Mouse (Mus musculus) heart, embryonic 12.5 days (tissue): ENCODE results near the gene Wrap53. TPM values are rescaled to one million over a fixed set of nuclear protein-coding genes. Genes with fewer than 3 reads are reported as not detected.

ENCODE experiments used
- ATAC-seq: fragments of 200-750 bp; cut with Nextera tagmentation; 2 replicates; pipeline ENCODE4 v1.8.0; 2017; ENCODE audit warnings: moderate TSS enrichment, moderate library complexity; ENCODE audit not compliant: insufficient number of reproducible peaks, low FRiP score
- H3K27ac ChIP-seq: fragments of 300-500 bp; sonication (generic); 2 replicates; pipeline ENCODE4 v1.5.1; 2016; ENCODE audit warnings: mild to moderate bottlenecking, moderate library complexity; ENCODE audit not compliant: poor library complexity, severe bottlenecking
- H3K27me3 ChIP-seq: fragments of 300-500 bp; sonication (generic); replicated peaks from 2 replicates; pipeline ENCODE4 v1.6.1; 2016; ENCODE audit warnings: mild to moderate bottlenecking, moderate library complexity
- H3K36me3 ChIP-seq: fragments of 300-500 bp; sonication (generic); 2 replicates; pipeline ENCODE4 v1.6.1; 2016; ENCODE audit warnings: mild to moderate bottlenecking, moderate library complexity
- H3K4me1 ChIP-seq: fragments of 300-500 bp; sonication (generic); replicated peaks from 2 replicates; pipeline ENCODE4 v1.6.1; 2016; ENCODE audit warnings: mild to moderate bottlenecking
- H3K4me2 ChIP-seq: fragments of 300-500 bp; sonication (generic); 2 replicates; pipeline ENCODE4 v1.6.1; 2016; ENCODE audit warnings: mild to moderate bottlenecking, moderate library complexity
- H3K4me3 ChIP-seq: fragments of 300-500 bp; sonication (generic); 2 replicates; pipeline ENCODE4 v1.5.1; 2016; ENCODE audit warnings: mild to moderate bottlenecking
- H3K9ac ChIP-seq: fragments of 300-500 bp; sonication (generic); 2 replicates; pipeline ENCODE4 v1.6.1; 2016; ENCODE audit warnings: mild to moderate bottlenecking, moderate library complexity
- H3K9me3 ChIP-seq: fragments of 300-500 bp; sonication (generic); replicated peaks from 2 replicates; pipeline ENCODE4 v1.6.1; 2016; ENCODE audit warnings: mild to moderate bottlenecking, moderate library complexity
- WGBS: fragments of 180-500 bp; shearing (Covaris S2); methylation state at CpG from one replicate; pipeline ENCODE4 v1.1.7; 2016; 5-methylcytosine and 5-hydroxymethylcytosine counted together
- polyA plus RNA-seq: library from polyadenylated mRNA; unstranded; fragments of >200 nt; fragmentation: Nextera tagmentation; extraction: Ambion mirVana; gene quantifications from 2 replicates; pipeline ENCODE4 v1.2.1, GENCODE M21; 2016

The Wrap53 gene
- polyA plus RNA-seq, 1 experiment from 2014 or later = 18.7 TPM

GRCm38 (mm10) chr11:69584008-69584407, 4.0 kb upstream of the Wrap53 start:
- H3K27ac ChIP-seq = no peak overlapping the region
- H3K9ac ChIP-seq = no peak overlapping the region
- ATAC-seq = no peak
- H3K4me3 ChIP-seq = no peak overlapping the region
- H3K4me1 ChIP-seq = peaks cover 27% of the 10 kb centered on the region
- H3K36me3 ChIP-seq = peaks cover 29% of the 10 kb centered on the region
- H3K4me2 ChIP-seq = no peak overlapping the region
- WGBS = 80% methylated on average over 7 of the region's 7 CpGs
- no peaks in the 10 kb centered on the region for H3K9me3 ChIP-seq
- H3K27me3 ChIP-seq = no peaks in the 10 kb centered on the region

GRCm38 (mm10) chr11:69582230-69582805, 2.3 kb upstream of the Wrap53 start:
- Histone ChIP-seq H3K27ac (no peak overlapping the region; the same call in 1 of the 2 replicates), H3K4me1 (peaks cover 39% of the 10 kb centered on the region), H3K9ac (peak overlapping the region; percentile 63), H3K36me3 (peaks cover 12% of the 10 kb centered on the region), H3K4me3 (peak overlapping the region; percentile 92), H3K4me2 (peak overlapping the region; percentile 92), H3K27me3 (no peaks in the 10 kb centered on the region), H3K9me3 (no peaks in the 10 kb centered on the region)
- no peak for ATAC-seq
- WGBS = 58% methylated on average over 9 of the region's 9 CpGs

- Histone ChIP-seq H3K27me3 (no peaks in the 10 kb centered on the region), H3K4me3 (peak overlapping the region; percentile 92), H3K27ac (peak overlapping the region; percentile 95), H3K4me2 (peak overlapping the region; percentile 92), H3K9me3 (no peaks in the 10 kb centered on the region), H3K4me1 (peaks cover 44% of the 10 kb centered on the region), H3K9ac (peak overlapping the region; percentile 95), H3K36me3 (peaks cover 7% of the 10 kb centered on the region)
- no peak for ATAC-seq
- 1% methylated on average over 8 of the region's 8 CpGs for WGBS
Measured at GRCm38 (mm10) chr11:69581814-69582213, 1.8 kb upstream of the Wrap53 start.

DNA sequence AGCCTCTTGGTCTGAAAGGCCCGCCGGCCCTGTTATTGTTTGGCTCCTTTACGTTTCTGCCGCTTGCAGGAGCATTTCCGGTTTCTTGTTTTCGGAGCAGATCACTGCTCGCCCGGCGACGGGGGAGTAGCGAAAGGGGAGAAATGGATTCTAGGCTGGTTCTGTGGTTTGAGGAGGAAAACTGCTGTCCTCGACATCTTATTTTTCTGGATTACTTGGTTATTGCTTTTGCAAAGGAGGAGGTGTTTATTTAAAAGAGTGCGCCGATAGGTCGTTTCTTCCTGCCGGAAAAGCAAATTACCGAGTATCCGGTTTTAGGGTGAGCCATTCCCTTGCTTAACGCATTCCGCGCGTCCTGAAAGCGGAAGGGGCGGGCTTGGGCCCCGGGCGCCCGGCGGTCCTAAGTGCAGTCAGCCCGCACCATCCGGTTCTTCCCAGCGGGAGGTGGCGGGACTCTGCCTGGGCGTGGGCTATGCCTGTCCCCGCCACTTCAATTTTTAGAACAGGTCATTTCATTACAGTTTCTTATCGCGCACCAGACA, 1.2 kb upstream of the Wrap53 start:
- Histone ChIP-seq H3K9me3 (no peaks in the 10 kb centered on the region), H3K9ac (peak overlapping the region; percentile 95)

DNA sequence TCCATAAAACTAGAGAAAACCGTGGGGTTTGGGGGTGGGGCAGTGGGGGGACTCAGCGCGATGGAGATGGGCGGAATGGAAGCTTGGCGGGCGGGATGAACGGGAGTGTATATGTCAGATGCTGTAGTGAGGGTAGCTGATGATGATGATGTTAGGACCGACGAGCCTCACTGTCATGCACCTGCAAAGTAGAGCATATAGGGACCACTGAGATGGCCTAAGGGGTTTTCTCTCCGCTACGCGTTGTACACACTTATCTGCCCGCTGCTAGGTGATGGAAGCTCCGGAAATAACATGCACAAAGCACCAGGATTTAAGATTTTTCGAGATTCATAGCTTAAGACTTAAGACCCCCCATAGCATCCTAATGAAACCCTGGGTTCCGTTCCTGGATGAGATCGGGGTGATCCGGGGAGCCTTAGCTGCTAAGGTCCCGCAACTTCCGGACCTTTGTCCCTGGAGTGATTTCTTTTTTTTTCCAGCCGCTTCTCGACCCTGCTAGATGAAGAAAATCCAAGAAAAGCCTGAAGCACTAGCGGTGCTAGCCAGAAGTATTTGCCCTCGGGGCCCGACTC, 604 bp upstream of the Wrap53 start:
- H3K4me1 ChIP-seq = peaks cover 39% of the 10 kb centered on the region
- ATAC-seq = no peak
- under 1% methylated on average over 25 of the region's 25 CpGs for WGBS
- peak overlapping the region; percentile 95 for H3K27ac ChIP-seq
- no peaks in the 10 kb centered on the region for H3K9me3 ChIP-seq
- H3K4me3 ChIP-seq = peak overlapping the region; percentile 92
- peak overlapping the region; percentile 95 for H3K9ac ChIP-seq
- H3K4me2 ChIP-seq = peak overlapping the region; percentile 92
- H3K36me3 ChIP-seq = peaks cover 8% of the 10 kb centered on the region
- H3K27me3 ChIP-seq = no peaks in the 10 kb centered on the region

More for the DNA sequence above, 1.2 kb upstream of the Wrap53 start:
- no peaks in the 10 kb centered on the region for H3K27me3 ChIP-seq
- under 1% methylated on average over 36 of the region's 36 CpGs for WGBS
- H3K27ac ChIP-seq = peak overlapping the region; percentile 95
- ATAC-seq = peak; percentile 88
- peaks cover 44% of the 10 kb centered on the region for H3K4me1 ChIP-seq
- peaks cover 6% of the 10 kb centered on the region for H3K36me3 ChIP-seq
- H3K4me3 ChIP-seq = peak overlapping the region; percentile 92
- H3K4me2 ChIP-seq = peak overlapping the region; percentile 92

- no peaks in the 10 kb centered on the region for H3K27me3 ChIP-seq
- peak overlapping the region; percentile 92 for H3K4me2 ChIP-seq
- H3K27ac ChIP-seq = peak overlapping the region; percentile 95
- H3K9ac ChIP-seq = peak overlapping the region; percentile 95
- ATAC-seq = peak; percentile 84
- WGBS = 1% methylated on average over 39 of the region's 39 CpGs
- peaks cover 34% of the 10 kb centered on the region for H3K4me1 ChIP-seq
- peaks cover 16% of the 10 kb centered on the region for H3K36me3 ChIP-seq
- peak overlapping the region; percentile 92 for H3K4me3 ChIP-seq
- H3K9me3 ChIP-seq = no peaks in the 10 kb centered on the region
Measured at GRCm38 (mm10) chr11:69579128-69580017, 682 bp downstream of the Wrap53 start.

DNA sequence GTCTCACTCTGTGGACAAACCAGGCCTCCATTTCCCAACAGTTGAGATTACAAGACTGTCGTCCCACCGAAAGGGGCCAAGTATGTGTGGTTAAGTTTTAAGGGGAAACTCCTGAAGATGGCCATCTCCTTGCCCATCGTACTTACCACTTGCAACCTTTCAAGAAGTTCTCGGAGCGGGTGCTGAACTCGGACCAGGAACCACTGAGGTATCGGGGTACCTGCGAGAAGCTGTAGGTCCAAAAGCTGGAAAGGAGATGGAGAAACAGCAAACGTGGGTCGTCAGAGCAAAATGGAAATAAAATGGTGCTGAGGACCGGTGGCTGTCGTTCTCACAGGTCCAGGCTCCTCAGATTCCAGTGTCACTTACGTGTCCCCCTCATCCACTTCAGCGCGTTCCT, 1.8 kb downstream of the Wrap53 start:
- no peaks in the 10 kb centered on the region for H3K27me3 ChIP-seq
- no peak overlapping the region for H3K27ac ChIP-seq
- peaks cover 21% of the 10 kb centered on the region; the same call in 1 of the 2 replicates for H3K36me3 ChIP-seq
- peak overlapping the region; percentile 92 for H3K4me3 ChIP-seq
- H3K9me3 ChIP-seq = no peaks in the 10 kb centered on the region
- ATAC-seq = no peak
- WGBS = 8% methylated on average over 15 of the region's 15 CpGs
- H3K9ac ChIP-seq = peak overlapping the region; percentile 86
- H3K4me1 ChIP-seq = peaks cover 34% of the 10 kb centered on the region
- peak overlapping the region; percentile 92 for H3K4me2 ChIP-seq

DNA sequence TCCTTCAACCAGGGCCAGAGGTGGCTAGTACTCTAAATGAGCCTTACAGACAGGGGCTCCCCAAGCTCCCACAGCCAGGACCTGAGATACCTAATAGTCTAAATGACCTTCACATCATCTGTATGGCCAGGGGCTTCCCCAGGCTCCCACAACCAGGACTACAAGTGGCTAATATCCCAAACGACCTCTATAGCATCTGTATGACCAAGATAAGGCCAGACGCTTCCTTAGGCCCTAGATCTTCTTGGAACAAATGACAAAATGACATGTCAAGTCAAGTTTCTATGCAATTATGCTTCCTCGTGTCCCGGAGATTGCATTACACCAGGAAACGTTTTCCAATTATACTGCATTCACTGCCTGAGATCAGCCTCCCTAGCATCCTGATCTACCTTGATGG, 3.7 kb downstream of the Wrap53 start:
- no peak overlapping the region for H3K27ac ChIP-seq
- WGBS = 62% methylated on average over 5 of the region's 5 CpGs
- no peak for ATAC-seq
- H3K4me1 ChIP-seq = peaks cover 24% of the 10 kb centered on the region
- H3K4me2 ChIP-seq = no peak overlapping the region
- no peak overlapping the region for H3K9ac ChIP-seq
- H3K4me3 ChIP-seq = no peak overlapping the region
- H3K27me3 ChIP-seq = no peaks in the 10 kb centered on the region
- peaks cover 34% of the 10 kb centered on the region for H3K36me3 ChIP-seq
- no peaks in the 10 kb centered on the region for H3K9me3 ChIP-seq

GRCm38 (mm10) chr11:69575220-69575619, 4.8 kb downstream of the Wrap53 start:
- WGBS = 57% methylated on average over 3 of the region's 3 CpGs
- Histone ChIP-seq H3K9me3 (no peaks in the 10 kb centered on the region), H3K27ac (no peak overlapping the region), H3K36me3 (peaks cover 45% of the 10 kb centered on the region), H3K4me1 (peaks cover 24% of the 10 kb centered on the region), H3K4me3 (no peak overlapping the region), H3K27me3 (no peaks in the 10 kb centered on the region), H3K4me2 (no peak overlapping the region), H3K9ac (no peak overlapping the region)
- no peak for ATAC-seq

GRCm38 (mm10) chr11:69565131-69565530, 14.9 kb downstream of the Wrap53 start:
- ATAC-seq = no peak

DNA sequence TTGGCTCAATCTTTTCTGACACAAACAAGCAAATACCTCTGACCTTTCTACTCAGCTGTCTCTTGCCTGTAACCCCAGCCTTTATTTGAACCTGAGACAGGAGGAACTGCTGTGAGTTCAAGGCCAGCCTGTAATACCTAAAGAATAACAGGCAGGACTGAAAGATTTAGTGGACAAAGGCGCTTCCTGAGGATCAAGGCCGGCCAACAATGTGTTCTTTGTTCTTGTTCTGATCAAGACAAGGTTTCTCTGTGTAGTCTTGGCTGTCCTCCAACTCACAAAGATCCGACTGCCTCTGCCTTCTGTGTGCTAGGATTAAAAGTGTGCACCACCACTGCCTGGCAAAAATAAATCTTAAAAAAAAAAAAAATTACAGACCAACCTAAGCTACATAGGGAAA, 15.7 kb downstream of the Wrap53 start:
- H3K27ac ChIP-seq = no peak overlapping the region

More at GRCm38 (mm10) chr11:69565131-69565530, 14.9 kb downstream of the Wrap53 start:
- H3K27ac ChIP-seq = no peak overlapping the region
- H3K4me3 ChIP-seq = no peak overlapping the region
- no peak overlapping the region for H3K9ac ChIP-seq
- peaks cover 40% of the 10 kb centered on the region for H3K36me3 ChIP-seq
- H3K9me3 ChIP-seq = no peaks in the 10 kb centered on the region
- H3K27me3 ChIP-seq = no peaks in the 10 kb centered on the region
- WGBS = 72% methylated on average over 8 of the region's 8 CpGs
- no peak overlapping the region for H3K4me2 ChIP-seq
- peaks cover 42% of the 10 kb centered on the region for H3K4me1 ChIP-seq

More for the DNA sequence above, 15.7 kb downstream of the Wrap53 start:
- Histone ChIP-seq H3K27me3 (no peaks in the 10 kb centered on the region), H3K4me1 (peaks cover 45% of the 10 kb centered on the region), H3K4me2 (no peak overlapping the region), H3K9ac (no peak overlapping the region), H3K36me3 (peaks cover 34% of the 10 kb centered on the region), H3K4me3 (no peak overlapping the region), H3K9me3 (no peaks in the 10 kb centered on the region)
- WGBS = 67% methylated on average over 3 of the region's 3 CpGs
- no peak for ATAC-seq
